Mouse (Mus musculus): ENCODE data around the gene Trpm8.

Trpm8 gene

GRCm38 (mm10) chr1:88264869-88265240, 12.6 kb upstream of the Trpm8 start:
- no peak for DNase-seq (ENCODE audit: low spot score)

DNA sequence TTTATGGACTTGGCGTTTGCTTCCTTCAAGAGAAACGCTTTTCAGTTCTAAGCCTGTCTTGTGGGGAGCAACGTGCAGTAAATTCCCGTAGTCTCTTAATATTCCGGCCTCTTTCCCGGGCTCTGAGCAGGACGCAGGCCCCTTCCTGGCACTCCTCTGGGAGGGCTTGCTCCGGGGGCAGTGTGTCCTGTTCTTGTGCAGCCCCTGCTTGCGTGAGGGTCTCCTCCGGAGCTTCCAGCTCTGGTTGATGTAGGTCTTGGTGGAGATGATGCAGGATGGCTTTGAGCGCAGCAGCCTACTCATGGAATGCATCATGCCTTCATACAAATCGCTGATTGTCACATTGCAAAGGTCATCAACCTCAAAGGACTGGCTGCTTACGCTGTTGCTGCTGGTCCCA, 11.3 kb upstream of the Trpm8 start:
- DNase-seq (ENCODE audit: low spot score) = no peak

DNA sequence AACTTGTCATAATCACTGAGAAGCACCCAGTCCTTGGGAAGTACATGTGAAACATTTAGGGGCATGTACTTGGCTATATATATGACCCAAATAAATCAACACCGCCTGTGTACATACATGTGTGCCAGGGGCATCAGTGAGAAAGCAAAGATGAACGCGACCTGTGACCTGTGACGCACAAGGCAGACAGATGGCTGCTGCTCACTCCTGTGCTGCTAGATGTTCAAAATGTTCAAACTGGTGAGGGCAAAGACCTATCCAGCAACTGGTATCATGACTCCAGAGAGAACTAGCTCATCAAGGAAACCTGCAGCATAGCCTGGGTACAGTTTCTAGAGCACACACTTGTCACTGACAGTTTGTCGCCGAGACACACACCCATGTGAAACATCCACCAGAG, 10.0 kb upstream of the Trpm8 start:
- DNase-seq (ENCODE audit: low spot score) = no peak

DNA sequence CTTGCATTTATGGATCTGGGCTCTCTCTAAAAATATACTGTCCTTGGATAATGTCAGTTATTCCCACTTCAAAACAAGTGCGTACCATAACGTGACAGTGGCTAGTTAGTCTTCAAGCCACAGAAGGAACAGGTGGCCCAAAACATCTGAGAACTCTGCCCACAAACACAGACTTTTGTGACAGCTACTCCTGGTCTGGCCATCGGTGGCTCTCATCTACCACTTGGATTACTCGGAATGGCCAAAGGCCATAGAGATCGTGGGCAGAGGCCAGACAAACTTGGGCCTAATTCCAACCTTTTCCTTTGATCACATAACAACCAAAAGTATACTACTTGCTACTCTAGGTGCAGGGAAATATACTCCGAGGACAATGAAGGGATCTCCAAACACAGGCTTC, 9.4 kb upstream of the Trpm8 start:
- DNase-seq (ENCODE audit: low spot score) = no peak

DNA sequence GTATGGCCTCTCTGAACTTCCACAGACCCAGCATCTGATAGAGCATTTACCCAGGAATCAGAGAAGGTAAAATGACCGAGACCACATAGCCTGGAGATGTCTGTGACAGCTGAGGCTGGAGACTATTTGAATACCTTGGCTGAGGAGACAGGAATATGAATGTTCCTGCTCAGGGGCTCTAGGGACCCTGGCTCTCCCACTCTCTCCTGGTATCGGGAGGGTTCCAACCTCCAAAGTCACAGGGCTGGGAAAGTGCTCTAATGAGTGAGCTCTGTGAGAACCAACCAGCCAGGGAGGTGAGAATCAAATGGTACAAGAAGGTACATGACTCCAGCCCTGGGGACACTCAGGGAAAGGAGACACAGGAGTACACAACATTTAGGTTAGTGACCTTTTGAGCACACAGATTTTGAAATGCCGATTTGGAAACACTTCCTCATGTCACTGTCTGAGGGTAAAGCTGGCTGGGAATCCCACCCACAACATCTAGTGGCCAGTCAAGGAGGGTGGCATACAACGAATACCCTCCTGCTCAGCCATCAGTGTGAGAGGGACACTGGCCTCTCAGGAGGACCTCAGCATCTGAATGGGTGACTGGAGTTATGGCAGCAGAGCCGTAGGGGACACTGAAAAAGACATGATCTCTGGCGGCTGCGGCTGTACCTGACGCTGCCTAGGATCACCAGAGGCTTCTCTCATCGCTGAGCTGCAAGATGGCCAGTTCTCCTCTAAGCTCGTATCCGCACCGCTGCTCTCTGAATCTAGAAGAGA, 7.7 kb upstream of the Trpm8 start:
- DNase-seq (ENCODE audit: low spot score) = peak; percentile 5

DNA sequence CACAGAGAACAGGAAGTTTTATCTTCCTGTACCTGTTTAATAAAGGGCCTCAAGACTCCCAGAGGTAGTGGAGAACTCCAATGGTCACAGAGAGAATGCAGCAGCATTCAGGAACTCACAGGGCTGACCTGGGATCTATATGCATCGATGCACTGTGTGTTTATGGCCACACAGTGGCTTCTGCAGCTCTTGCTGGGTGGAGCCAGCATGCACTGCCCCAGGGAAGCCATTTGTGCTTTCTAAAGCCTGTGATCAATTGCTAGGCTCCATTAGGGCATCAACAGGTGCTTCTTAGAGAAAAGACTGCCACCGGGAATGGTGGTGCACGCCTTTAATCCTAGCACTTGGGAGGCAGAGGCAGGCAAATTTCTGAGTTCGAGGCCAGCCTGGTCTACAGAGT, 4.6 kb upstream of the Trpm8 start:
- DNase-seq (ENCODE audit: low spot score) = no peak

- no peak for DNase-seq (ENCODE audit: low spot score)
Measured at GRCm38 (mm10) chr1:88273326-88273725, 4.1 kb upstream of the Trpm8 start.

DNA sequence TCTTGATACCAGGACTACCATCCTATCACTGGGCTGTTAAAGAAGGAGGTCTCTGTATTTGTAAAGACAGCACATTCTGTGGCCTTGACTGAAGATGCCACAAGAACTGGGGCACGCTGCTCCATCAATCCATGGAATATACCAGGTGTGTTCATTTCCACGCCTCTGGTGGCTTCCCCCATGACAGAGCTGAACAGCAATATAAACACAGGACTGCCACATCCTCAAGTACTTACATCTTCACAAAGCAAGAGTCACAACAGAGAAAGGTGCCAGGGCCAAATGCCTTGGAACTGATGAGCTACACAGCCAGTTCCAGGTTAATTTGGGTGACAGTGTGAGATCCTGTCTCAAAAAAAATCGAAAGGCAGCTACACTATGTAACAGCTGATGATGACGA, 3.6 kb upstream of the Trpm8 start:
- no peak for DNase-seq (ENCODE audit: low spot score)

DNA sequence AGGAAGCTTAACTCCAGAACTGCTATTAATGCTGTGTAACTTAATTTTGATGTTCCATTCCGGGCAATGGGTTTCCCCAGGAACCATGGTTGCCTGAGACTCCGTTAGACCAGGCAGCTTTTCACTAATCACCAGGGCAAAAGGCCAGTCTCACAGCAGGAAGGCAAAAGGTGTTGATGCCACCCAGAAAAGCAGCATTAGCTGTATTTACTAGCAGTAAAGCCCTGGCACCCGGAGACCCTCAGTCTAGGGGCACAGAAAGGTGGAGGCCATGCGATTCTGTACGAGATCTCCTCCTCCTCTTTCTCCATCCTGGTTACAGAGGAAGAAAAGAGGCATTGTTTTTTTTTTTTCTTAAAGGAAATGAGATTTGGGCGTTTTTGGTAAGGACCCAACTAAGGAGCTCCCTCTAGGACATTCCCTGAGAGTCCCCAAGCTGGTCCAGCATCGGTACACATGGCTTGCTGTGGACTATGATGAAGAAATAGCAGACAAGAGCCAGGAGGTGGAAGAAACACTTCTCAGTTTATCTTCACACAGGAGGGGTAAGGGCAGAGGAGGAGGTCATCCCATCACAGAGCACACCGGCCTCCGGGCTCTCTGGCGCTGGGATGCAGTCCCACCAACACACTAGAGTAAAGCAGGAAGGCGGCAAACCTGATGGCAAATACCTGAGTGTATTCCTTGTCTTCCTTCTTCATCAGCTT, 2.9 kb upstream of the Trpm8 start:
- no peak for DNase-seq (ENCODE audit: low spot score)

DNA sequence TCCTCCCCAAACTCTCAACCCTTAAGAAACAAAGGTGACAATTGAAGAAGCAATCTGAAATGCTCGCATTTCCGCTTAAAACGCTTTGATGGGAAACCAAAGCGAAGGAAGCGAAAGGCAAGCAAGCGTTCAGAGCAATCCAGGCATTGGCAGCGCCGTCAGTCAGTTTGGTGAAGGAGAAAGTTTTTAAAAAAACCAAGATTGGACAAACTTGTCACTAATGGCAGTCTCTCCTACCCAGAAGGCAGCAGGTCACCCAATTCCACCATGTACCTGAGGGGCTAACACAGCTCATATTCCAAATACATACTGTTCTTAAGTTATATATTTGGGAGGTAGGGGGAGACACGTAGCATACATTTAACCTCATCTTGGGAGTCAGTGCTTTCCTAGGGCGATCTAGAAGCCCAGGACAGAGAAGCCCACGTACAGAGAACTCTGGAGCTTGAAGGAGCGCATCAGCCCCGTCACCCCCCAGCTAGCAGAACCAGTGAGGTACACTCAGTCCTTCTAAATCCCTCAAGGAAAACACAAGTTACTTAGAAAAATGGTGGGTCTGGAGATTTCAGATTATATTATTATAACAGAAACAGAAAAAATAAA, 2.3 kb upstream of the Trpm8 start:
- DNase-seq (ENCODE audit: low spot score) = no peak

GRCm38 (mm10) chr1:88275698-88276523, 1.6 kb upstream of the Trpm8 start:
- no peak for DNase-seq (ENCODE audit: low spot score)

GRCm38 (mm10) chr1:88276524-88277097, 850 bp upstream of the Trpm8 start:
- DNase-seq (ENCODE audit: low spot score) = no peak

- DNase-seq (ENCODE audit: low spot score) = no peak
Measured at GRCm38 (mm10) chr1:88277818-88278511, 504 bp downstream of the Trpm8 start.

GRCm38 (mm10) chr1:88279111-88280005, 1.9 kb downstream of the Trpm8 start:
- DNase-seq (ENCODE audit: low spot score) = no peak

DNA sequence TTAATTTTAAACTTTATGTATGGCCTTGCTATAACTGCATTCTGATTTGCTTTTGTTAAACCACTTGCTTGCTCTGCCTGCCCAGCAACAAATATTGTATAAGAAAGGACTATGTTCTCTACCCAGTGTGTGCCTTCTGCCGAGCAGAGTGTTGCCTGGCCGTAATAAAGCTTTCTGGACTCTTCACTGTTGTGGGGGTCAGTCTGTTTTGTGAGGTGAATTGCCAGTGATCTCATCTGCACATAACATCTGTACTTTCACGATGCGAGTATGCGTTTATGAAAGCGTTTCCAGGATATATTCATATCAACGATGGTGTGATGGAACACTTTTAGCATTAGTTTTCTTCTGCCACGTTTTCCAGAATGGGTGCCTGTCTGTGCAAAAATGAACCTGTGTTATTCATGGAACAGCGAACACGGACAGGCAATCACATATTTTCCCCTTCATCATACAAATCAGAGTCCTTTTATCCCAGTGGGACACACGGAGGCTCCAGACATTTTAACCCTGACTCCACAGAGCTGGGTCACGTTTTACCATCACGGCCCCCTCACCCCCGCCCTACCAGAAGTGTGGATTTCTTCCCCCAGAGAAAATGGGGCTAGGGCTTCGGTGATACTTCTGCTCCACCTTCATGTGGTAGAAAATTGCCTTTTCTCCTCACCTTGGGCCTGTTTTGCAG, 2.7 kb downstream of the Trpm8 start:
- no peak for DNase-seq (ENCODE audit: low spot score)

GRCm38 (mm10) chr1:88282301-88282700, 4.8 kb downstream of the Trpm8 start:
- DNase-seq (ENCODE audit: low spot score) = no peak

- DNase-seq (ENCODE audit: low spot score) = no peak
Measured at GRCm38 (mm10) chr1:88283376-88284227, 6.1 kb downstream of the Trpm8 start.

DNA sequence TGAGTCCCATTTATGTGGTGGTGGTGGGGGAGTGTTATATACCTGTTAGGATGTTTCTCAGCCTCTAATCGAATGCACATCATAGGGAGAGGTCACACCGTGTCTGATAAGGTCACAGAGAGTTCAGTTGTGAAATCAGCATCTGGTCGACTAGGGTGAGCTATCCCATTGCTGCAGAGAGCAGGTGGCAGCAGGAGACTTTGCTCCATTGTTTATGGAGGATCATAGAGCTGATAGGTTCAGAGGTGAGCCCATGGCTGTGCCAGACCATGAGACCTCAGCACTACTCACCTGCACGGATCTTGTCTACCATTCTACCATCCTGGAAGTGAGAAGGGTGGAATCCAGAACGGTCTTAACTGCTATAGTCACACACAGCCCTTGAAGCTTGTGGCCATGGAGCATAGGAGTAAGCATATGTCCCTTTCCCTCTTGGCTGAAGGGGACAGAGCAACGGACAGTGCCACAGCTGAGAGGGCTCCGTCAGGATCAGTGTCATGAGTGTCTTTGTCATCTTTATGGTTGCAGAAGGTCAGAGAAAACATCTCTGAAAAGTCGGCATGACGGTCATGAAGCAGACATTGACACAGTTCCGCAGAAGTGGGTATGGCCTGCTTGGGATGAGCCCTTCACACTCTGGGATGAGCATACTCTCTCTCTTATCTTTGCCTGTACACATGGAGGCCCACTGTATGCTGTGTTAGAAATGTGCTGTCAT, 6.9 kb downstream of the Trpm8 start:
- DNase-seq (ENCODE audit: low spot score) = no peak
